Mouse (Mus musculus): ENCODE measurements around the gene Gm14419. TPM values are rescaled to one million over a fixed set of nuclear protein-coding genes. Genes with fewer than 3 reads are reported as not detected.
"Not testable (repeated sequence)": the region's sequence is repeated elsewhere in the genome, so short reads cannot be mapped to it uniquely, and the experiment has no call there.

The Gm14419 gene
- polyA plus RNA-seq (2015; fragmentation: Nextera tagmentation; extraction: Ambion mirVana) = 9.4 and 10.6 TPM in 2 replicates

- no CpG with 5 or more reads among the region's 6 CpGs for WGBS
- not testable (repeated sequence) for H3K9me3 ChIP-seq; H3K27me3 ChIP-seq (replicated peaks); ATAC-seq (ENCODE audit: insufficient read depth, low FRiP score, low read depth); H3K4me1 ChIP-seq; H3K4me2 ChIP-seq; H3K9ac ChIP-seq; H3K4me3 ChIP-seq (replicated peaks); H3K27ac ChIP-seq; H3K36me3 ChIP-seq
Observed at GRCm38 (mm10) chr2:177000656-177001055, at the start of gene Gm14419. TSS of gene Gm14419 (plus strand) at chr2:177000956.

Other genes starting within 250 kb of the Gm14419 start
- gene Gm14295, start 202.3 kb upstream of the Gm14419 start, polyA plus RNA-seq (2015; fragmentation: Nextera tagmentation; extraction: Ambion mirVana) = 15.6 and 16.9 TPM in 2 replicates
- gene Gm14408, start 169.8 kb upstream of the Gm14419 start, polyA plus RNA-seq (2015; fragmentation: Nextera tagmentation; extraction: Ambion mirVana) = not detected in 2 replicates
- gene Gm14296, start 73.1 kb upstream of the Gm14419 start, polyA plus RNA-seq (2015; fragmentation: Nextera tagmentation; extraction: Ambion mirVana) = 6.8 and 12.4 TPM in 2 replicates
- gene Gm14401, start 73.4 kb downstream of the Gm14419 start, polyA plus RNA-seq (2015; fragmentation: Nextera tagmentation; extraction: Ambion mirVana) = 0.22 and 0.40 TPM in 2 replicates
- 22.3 and 22.9 TPM in 2 replicates for gene Gm14410, start 205.5 kb downstream of the Gm14419 start, polyA plus RNA-seq (2015; fragmentation: Nextera tagmentation; extraction: Ambion mirVana)